8 mouse cellular contexts compared by ENCODE assay signal in genomic region chr3:130059805-130060395, GRCm38 (mm10). TPM values are rescaled to one million over a fixed set of nuclear protein-coding genes. Genes with fewer than 3 reads are reported as not detected.
DNase-seq lines count a peak whose midpoint lies in the region; ATAC-seq and TF ChIP-seq lines count a peak whose summit lies in the region.

No protein-coding gene starts in this region.

- DNase-seq in kidney, adult 18-20 months, result peak; percentile 43
- no peak for DNase-seq in kidney, postnatal 10 days
- DNase-seq in ES-E14 (ENCODE audit: low read depth, low spot score) (no peak), MN1 (ENCODE audit: low spot score) (no peak)
- DNase-seq in embryo, embryonic 10.5 days (ENCODE audit: low spot score), result peak; percentile 56
- peak; percentile 12 for DNase-seq in heart, postnatal 25 days (ENCODE audit: low spot score)

- peak overlapping the region; percentile 78 to 87 for H3K4me3 ChIP-seq in ES-E14 (ENCODE audit: insufficient read depth in 1 of 2, low read depth in 1 of 2, low read length in 2 of 2, poor library complexity in 1 of 2, severe bottlenecking in 1 of 2)
- peak overlapping the region; percentile 84 for H3K4me3 ChIP-seq in liver, embryonic 16.5 days (ENCODE audit: low read depth, low read length)
- H3K4me3 ChIP-seq in neural tube, embryonic 15.5 days (replicated peaks), result peak overlapping the region; percentile 90

- under 1% methylated on average over 36 of the region's 42 CpGs for WGBS in liver, embryonic 16.5 days (ENCODE audit: insufficient replicate concordance)
- WGBS in neural tube, embryonic 15.5 days, result under 1% methylated on average over 38 of the region's 42 CpGs

- peaks cover 0 to 11% of the 10 kb centered on the region in 2 experiments; a peak in 3 of 4 replicates for H3K4me1 ChIP-seq in ES-E14 (ENCODE audit: control insufficient read depth in 2 of 2, insufficient read depth in 2 of 2, low read length in 2 of 2, poor library complexity in 1 of 2)
- peaks cover 24% of the 10 kb centered on the region for H3K4me1 ChIP-seq in liver, embryonic 16.5 days (ENCODE audit: control insufficient read depth, low read depth, low read length)
- H3K4me1 ChIP-seq in neural tube, embryonic 15.5 days, result peaks cover 46% of the 10 kb centered on the region

- no peaks in the 10 kb centered on the region for H3K27me3 ChIP-seq in liver, embryonic 16.5 days (ENCODE audit: control insufficient read depth, insufficient read depth, low read depth, low read length)
- no peaks in the 10 kb centered on the region for H3K27me3 ChIP-seq in neural tube, embryonic 15.5 days (replicated peaks)

- no peaks in the 10 kb centered on the region for H3K36me3 ChIP-seq in ES-E14 (ENCODE audit: control insufficient read depth, insufficient read depth, low read length, poor library complexity, severe bottlenecking)
- H3K36me3 ChIP-seq in liver, embryonic 16.5 days (ENCODE audit: control insufficient read depth, insufficient read depth), result no peaks in the 10 kb centered on the region
- no peaks in the 10 kb centered on the region for H3K36me3 ChIP-seq in neural tube, embryonic 15.5 days

- H3K4me2 ChIP-seq in liver, embryonic 16.5 days (ENCODE audit: low read depth, low read length), result peak overlapping the region; percentile 88
- peak overlapping the region; percentile 84 for H3K4me2 ChIP-seq in neural tube, embryonic 15.5 days

- intact Hi-C loops in heart, postnatal 25 days (cut with DNase I), result loop anchor here (5.0 kb wide), 2 partner anchors 43 to 233 kb away; no protein-coding TSS in a partner anchor

- in situ Hi-C loops in ES-E14 (cut with MboI; ENCODE audit: low sequenced_read_pairs in 2 of 2, unreplicated experiment in 2 of 2), result no loop called here

- H3K9me3 ChIP-seq in ES-E14 (ENCODE audit: control insufficient read depth, insufficient read depth, low read depth, low read length), result no peaks in the 10 kb centered on the region
- H3K9me3 ChIP-seq in liver, embryonic 16.5 days (replicated peaks; ENCODE audit: control insufficient read depth, low read length), result no peaks in the 10 kb centered on the region
- no peaks in the 10 kb centered on the region for H3K9me3 ChIP-seq in neural tube, embryonic 15.5 days (replicated peaks)

- H3K27ac ChIP-seq in ES-E14 (ENCODE audit: insufficient read depth, low read depth, low read length, poor library complexity, severe bottlenecking), result no peak overlapping the region; the same call in 1 of the 2 replicates
- peak overlapping the region; percentile 90 for H3K27ac ChIP-seq in liver, embryonic 16.5 days (ENCODE audit: low read length)
- H3K27ac ChIP-seq in neural tube, embryonic 15.5 days (replicated peaks), result peak overlapping the region; percentile 93

- peak overlapping the region; percentile 86 for H3K9ac ChIP-seq in ES-E14 (ENCODE audit: insufficient read depth, low read depth, low read length, poor library complexity, severe bottlenecking)
- peak overlapping the region; percentile 82 for H3K9ac ChIP-seq in liver, embryonic 16.5 days (ENCODE audit: low read depth, low read length)
- H3K9ac ChIP-seq in neural tube, embryonic 15.5 days (replicated peaks), result peak overlapping the region; percentile 92

- no peak for ATAC-seq in liver, embryonic 16.5 days (ENCODE audit: low read depth)
- ATAC-seq in neural tube, embryonic 15.5 days (ENCODE audit: low FRiP score), result no peak; the same call in 1 of the 2 replicates

TF ChIP-seq in ES-E14, 5 proteins besides CTCF, POLR2A, EP300 and RAD21:
- TF ChIP-seq ZC3H11A (IDR thresholded peaks at IDR 0.05; ENCODE audit: borderline replicate concordance, low read depth, low read length) (no peak), CHD2 (IDR thresholded peaks at IDR 0.05; ENCODE audit: low read depth, low read length) (no peak), ZNF384 (IDR thresholded peaks at IDR 0.05; ENCODE audit: low read depth, low read length) (peak; percentile 72), MAFK (IDR thresholded peaks at IDR 0.05; ENCODE audit: insufficient read depth, low read depth, low read length) (no peak), HCFC1 (IDR thresholded peaks at IDR 0.05; ENCODE audit: borderline replicate concordance, insufficient read depth, low read length) (peak; percentile 37; the same call in 1 of the 2 replicates)

RNA-seq across cellular contexts. Expression of gene Sec24b, which starts 1.5 kb away (rescaled TPM):
- 39.6 and 43.8 TPM in 2 replicates for total RNA-seq in ES-E14 (2012; rRNA removed)
- total RNA-seq in heart, postnatal 25 days (2021), result 10 to 100 TPM; 31.9 to 33.2 TPM
- 7.3 and 10.3 TPM in 2 replicates for polyA plus RNA-seq in liver, embryonic 16.5 days (2015; fragmentation: Nextera tagmentation; extraction: Ambion mirVana)
- 30.4 and 32.8 TPM in 2 replicates for polyA plus RNA-seq in neural tube, embryonic 15.5 days (2015; fragmentation: Nextera tagmentation; extraction: Ambion mirVana)

Comparison
In these comparisons a context has a peak if more than half of its experiments do, and no peak if none do; other contexts are left out.
1. DNase-seq: peak in kidney, adult 18-20 months (single experiment), embryo, embryonic 10.5 days (single experiment) and heart, postnatal 25 days (single experiment); none in kidney, postnatal 10 days (single experiment), ES-E14 (single experiment) and MN1 (single experiment).
2. Peak in every context shown above with its lines, with median percentiles within 50 percentile points of each other: H3K4me3 ChIP-seq and H3K9ac ChIP-seq.